Mouse (Mus musculus): Measurements from ENCODE around the gene Cpt1a.

Gene Cpt1a

GRCm38 (mm10) chr19:3424214-3424613 is 102.1 kb downstream of the Cpt1a start:
- DNase-seq (ENCODE audit: low spot score in 2 of 2) = no peak

GRCm38 (mm10) chr19:3428057-3428830 is 106.1 kb downstream of the Cpt1a start:
- no peak for DNase-seq (ENCODE audit: low spot score in 2 of 2)

- no peak for DNase-seq (ENCODE audit: low spot score in 2 of 2)
Observed at GRCm38 (mm10) chr19:3429156-3429816, 107.2 kb downstream of the Cpt1a start.

GRCm38 (mm10) chr19:3431066-3431465 is 108.9 kb downstream of the Cpt1a start:
- DNase-seq (ENCODE audit: low spot score in 2 of 2) = no peak

- no peak for DNase-seq (ENCODE audit: low spot score in 2 of 2)
Observed at GRCm38 (mm10) chr19:3431969-3432368, 109.8 kb downstream of the Cpt1a start.

GRCm38 (mm10) chr19:3434124-3434523 is 112.0 kb downstream of the Cpt1a start:
- DNase-seq (ENCODE audit: low spot score in 2 of 2) = no peak

GRCm38 (mm10) chr19:3434641-3435040 is 112.5 kb downstream of the Cpt1a start:
- no peak for DNase-seq (ENCODE audit: low spot score in 2 of 2)
